Mouse (Mus musculus) lung, embryonic 15.5 days (tissue): ENCODE results near the gene Prtn3. TPM values are rescaled to one million over a fixed set of nuclear protein-coding genes. Genes with fewer than 3 reads are reported as not detected.

Experiments
- ATAC-seq: fragments of 200-750 bp; cut with Nextera tagmentation; 2 replicates; pipeline ENCODE4 v1.8.0; 2017; ENCODE audit warnings: moderate number of reproducible peaks, borderline replicate concordance; ENCODE audit not compliant: low FRiP score, low TSS enrichment; ENCODE audit errors: extremely low read depth
- H3K27ac ChIP-seq: fragments of 300-500 bp; sonication (generic); 2 replicates; pipeline ENCODE4 v1.5.1; 2015; ENCODE audit warnings: moderate library complexity, mild to moderate bottlenecking, inconsistent platforms
- H3K27me3 ChIP-seq: fragments of 300-500 bp; sonication (generic); 2 replicates; pipeline ENCODE4 v1.6.1; 2015; ENCODE audit warnings: inconsistent platforms
- H3K36me3 ChIP-seq: fragments of 300-500 bp; sonication (generic); 2 replicates; pipeline ENCODE4 v1.6.1; 2015; ENCODE audit warnings: inconsistent platforms
- H3K4me1 ChIP-seq: fragments of 300-500 bp; sonication (generic); 2 replicates; pipeline ENCODE4 v1.6.1; 2015; ENCODE audit warnings: inconsistent platforms
- H3K4me2 ChIP-seq: fragments of 300-500 bp; sonication (generic); 2 replicates; pipeline ENCODE4 v1.6.1; 2015; ENCODE audit warnings: inconsistent platforms, mild to moderate bottlenecking, moderate library complexity
- H3K4me3 ChIP-seq: fragments of 300-500 bp; sonication (generic); 2 replicates; pipeline ENCODE4 v1.5.1; 2015; ENCODE audit warnings: mild to moderate bottlenecking, inconsistent platforms
- H3K9ac ChIP-seq: fragments of 300-500 bp; sonication (generic); 2 replicates; pipeline ENCODE4 v1.6.1; 2015; ENCODE audit warnings: inconsistent platforms
- H3K9me3 ChIP-seq: fragments of 300-500 bp; sonication (generic); 2 replicates; pipeline ENCODE4 v1.6.1; 2016; ENCODE audit warnings: inconsistent platforms
- WGBS: fragments of 180-500 bp; shearing (Covaris S2); methylation state at CpG from one replicate; pipeline ENCODE4 v1.1.7; 2015; 5-methylcytosine and 5-hydroxymethylcytosine counted together
- polyA plus RNA-seq: library from polyadenylated mRNA; unstranded; fragments of >200 nt; fragmentation: Nextera tagmentation; extraction: Ambion mirVana; gene quantifications from 2 replicates; pipeline ENCODE4 v1.2.1, GENCODE M21; 2015

Prtn3 gene
- polyA plus RNA-seq, 1 experiment from 2014 or later = 3.8 TPM

GRCm38 (mm10) chr10:79856704-79857451 is 17.4 kb upstream of the Prtn3 start:
- Histone ChIP-seq H3K9me3 (no peaks in the 10 kb centered on the region), H3K9ac (peak overlapping the region; percentile 92), H3K27me3 (no peaks in the 10 kb centered on the region), H3K4me3 (peak overlapping the region; percentile 72), H3K4me1 (peaks cover 54% of the 10 kb centered on the region), H3K27ac (peak overlapping the region; percentile 100), H3K4me2 (peak overlapping the region; percentile 86), H3K36me3 (peaks cover 42% of the 10 kb centered on the region)
- no peak for ATAC-seq
- 8% methylated on average over 7 of the region's 7 CpGs for WGBS

GRCm38 (mm10) chr10:79857452-79857811 is 16.8 kb upstream of the Prtn3 start:
- ATAC-seq = no peak
- Histone ChIP-seq H3K27me3 (no peaks in the 10 kb centered on the region), H3K4me2 (peak overlapping the region; percentile 86), H3K4me3 (peak overlapping the region; percentile 72), H3K27ac (peak overlapping the region; percentile 100), H3K4me1 (peaks cover 49% of the 10 kb centered on the region), H3K9ac (peak overlapping the region; percentile 92), H3K9me3 (no peaks in the 10 kb centered on the region), H3K36me3 (peaks cover 47% of the 10 kb centered on the region)
- 9% methylated on average over 4 of the region's 4 CpGs for WGBS

DNA sequence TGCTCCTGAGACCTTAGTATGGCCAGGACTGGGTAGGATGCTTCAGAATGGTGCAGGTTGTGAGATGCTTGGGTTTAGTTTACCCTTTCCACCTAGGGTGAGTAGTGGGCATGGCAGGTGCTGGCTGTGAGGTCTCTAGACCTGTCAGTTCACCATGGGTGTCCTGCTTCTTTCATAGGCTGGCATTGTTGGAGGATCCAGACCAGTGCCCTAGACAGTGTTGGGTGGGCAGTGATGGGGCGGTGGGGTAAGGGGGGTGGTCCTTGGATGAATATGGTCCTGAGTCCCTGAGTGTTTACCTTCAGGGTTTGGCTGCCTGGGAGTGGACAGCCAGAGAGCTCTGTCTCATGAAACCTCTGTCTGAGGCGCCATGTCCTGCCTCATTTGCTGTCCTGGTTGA is 16.4 kb upstream of the Prtn3 start:
- peak overlapping the region; percentile 100 for H3K27ac ChIP-seq
- H3K9me3 ChIP-seq = no peaks in the 10 kb centered on the region
- H3K9ac ChIP-seq = peak overlapping the region; percentile 92; the same call in 1 of the 2 replicates
- H3K27me3 ChIP-seq = no peaks in the 10 kb centered on the region
- WGBS = 54% methylated on average over 2 of the region's 2 CpGs
- peaks cover 44% of the 10 kb centered on the region for H3K4me1 ChIP-seq
- no peak for ATAC-seq
- peak overlapping the region; percentile 86 for H3K4me2 ChIP-seq
- H3K36me3 ChIP-seq = peaks cover 52% of the 10 kb centered on the region
- peak overlapping the region; percentile 72 for H3K4me3 ChIP-seq

DNA sequence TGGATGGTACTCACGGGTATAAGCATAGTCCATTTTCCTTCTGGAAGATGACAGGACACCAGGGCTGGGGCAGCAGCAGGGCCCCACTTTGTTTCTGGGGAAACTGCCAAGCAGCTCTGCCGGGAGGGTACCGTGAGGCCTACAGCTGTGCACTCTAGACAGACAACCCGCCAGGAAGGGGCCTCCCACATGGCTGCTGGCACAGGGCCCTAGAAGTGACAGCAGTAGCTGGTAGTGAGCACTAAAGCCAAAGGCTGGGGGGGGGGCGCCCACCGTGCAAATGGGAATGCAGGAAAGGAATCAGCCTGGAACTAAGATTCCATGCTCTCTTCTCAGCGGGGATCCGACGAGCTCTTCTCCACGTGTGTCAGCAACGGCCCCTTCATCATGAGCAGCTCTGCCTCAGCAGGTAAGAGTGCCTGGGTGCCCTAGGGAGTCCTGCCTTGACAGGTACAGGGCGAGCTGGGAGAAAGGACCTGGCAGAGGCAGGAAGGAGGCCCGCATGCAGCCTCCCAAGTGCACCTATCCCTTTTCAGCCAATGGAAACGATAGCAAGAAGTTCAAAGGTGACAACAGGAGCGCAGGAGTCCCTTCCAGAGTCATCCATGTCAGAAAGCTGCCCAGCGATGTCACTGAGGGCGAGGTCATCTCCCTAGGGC is 15.7 kb upstream of the Prtn3 start:
- Histone ChIP-seq H3K36me3 (peaks cover 58% of the 10 kb centered on the region), H3K27me3 (no peaks in the 10 kb centered on the region), H3K4me2 (peak overlapping the region; percentile 86), H3K4me3 (peak overlapping the region; percentile 72), H3K9me3 (no peaks in the 10 kb centered on the region), H3K4me1 (peaks cover 40% of the 10 kb centered on the region), H3K9ac (peak overlapping the region; percentile 92; the same call in 1 of the 2 replicates), H3K27ac (peak overlapping the region; percentile 100)
- ATAC-seq = peak; percentile 16; the same call in 1 of the 2 replicates
- WGBS = 33% methylated on average over 17 of the region's 17 CpGs

DNA sequence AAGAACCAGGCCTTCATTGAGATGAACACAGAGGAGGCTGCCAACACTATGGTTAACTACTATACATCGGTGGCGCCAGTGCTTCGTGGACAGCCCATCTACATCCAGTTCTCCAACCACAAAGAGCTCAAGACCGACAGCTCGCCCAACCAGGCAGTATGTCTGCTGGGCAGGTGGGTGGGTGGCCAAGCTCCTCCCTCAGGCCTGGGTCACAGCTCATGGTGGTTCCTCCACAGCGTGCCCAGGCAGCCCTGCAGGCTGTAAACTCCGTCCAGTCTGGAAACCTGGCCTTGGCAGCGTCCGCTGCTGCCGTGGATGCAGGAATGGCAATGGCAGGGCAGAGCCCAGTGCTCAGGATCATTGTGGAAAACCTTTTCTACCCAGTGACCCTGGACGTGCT is 15.2 kb upstream of the Prtn3 start:
- Histone ChIP-seq H3K4me1 (peaks cover 40% of the 10 kb centered on the region), H3K4me2 (0 out of 2 replicates have a peak overlapping the region, but pooled peaks have one; percentile 11), H3K9me3 (no peaks in the 10 kb centered on the region), H3K27me3 (no peaks in the 10 kb centered on the region), H3K9ac (no peak overlapping the region), H3K36me3 (peaks cover 63% of the 10 kb centered on the region), H3K27ac (0 out of 2 replicates have a peak overlapping the region, but pooled peaks have one; percentile 8), H3K4me3 (no peak overlapping the region)
- 70% methylated on average over 11 of the region's 11 CpGs for WGBS
- ATAC-seq = no peak

DNA sequence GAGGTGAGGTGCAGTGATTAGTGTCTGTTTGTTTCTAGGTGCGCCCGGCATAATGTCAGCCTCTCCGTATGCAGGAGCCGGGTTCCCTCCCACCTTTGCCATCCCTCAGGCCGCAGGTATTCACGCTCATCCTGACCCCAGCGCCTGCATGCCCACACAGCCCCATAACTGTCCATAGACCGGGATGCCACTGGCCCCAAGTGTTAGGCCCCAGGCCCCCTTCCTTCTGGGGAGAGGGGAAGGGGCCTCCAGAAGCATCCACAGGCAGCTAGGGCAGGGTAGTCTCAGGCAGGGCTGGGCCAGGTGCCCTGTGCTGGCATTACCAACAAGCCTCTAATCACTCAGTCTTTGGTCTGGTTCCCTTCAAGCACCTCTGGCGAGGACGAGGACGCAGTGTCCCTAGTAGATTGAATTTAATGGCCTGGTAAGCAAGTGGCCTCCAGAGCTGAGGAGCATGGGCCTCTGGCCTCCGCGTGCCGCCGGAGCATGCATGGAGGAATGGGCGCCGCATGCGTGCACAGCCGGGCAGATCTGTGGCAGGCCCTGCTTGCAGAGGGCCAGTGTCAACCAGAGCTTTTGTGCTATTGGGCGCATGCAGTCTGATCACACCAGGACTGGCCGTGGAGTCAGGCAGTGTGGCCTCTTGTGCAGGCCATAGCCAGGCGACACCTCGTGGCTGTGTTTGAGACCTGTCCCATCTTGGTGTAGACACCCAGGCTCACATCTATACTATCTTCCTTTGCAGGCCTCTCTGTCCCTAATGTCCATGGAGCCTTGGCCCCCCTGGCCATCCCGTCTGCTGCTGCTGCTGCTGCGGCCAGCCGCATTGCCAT is 14.0 kb upstream of the Prtn3 start:
- 88% methylated on average over 26 of the region's 26 CpGs for WGBS
- no peaks in the 10 kb centered on the region for H3K9me3 ChIP-seq
- no peak overlapping the region for H3K27ac ChIP-seq
- peaks cover 75% of the 10 kb centered on the region for H3K36me3 ChIP-seq
- H3K4me3 ChIP-seq = no peak overlapping the region
- no peak for ATAC-seq
- H3K4me2 ChIP-seq = no peak overlapping the region
- peaks cover 44% of the 10 kb centered on the region for H3K4me1 ChIP-seq
- no peak overlapping the region for H3K9ac ChIP-seq
- no peaks in the 10 kb centered on the region for H3K27me3 ChIP-seq

DNA sequence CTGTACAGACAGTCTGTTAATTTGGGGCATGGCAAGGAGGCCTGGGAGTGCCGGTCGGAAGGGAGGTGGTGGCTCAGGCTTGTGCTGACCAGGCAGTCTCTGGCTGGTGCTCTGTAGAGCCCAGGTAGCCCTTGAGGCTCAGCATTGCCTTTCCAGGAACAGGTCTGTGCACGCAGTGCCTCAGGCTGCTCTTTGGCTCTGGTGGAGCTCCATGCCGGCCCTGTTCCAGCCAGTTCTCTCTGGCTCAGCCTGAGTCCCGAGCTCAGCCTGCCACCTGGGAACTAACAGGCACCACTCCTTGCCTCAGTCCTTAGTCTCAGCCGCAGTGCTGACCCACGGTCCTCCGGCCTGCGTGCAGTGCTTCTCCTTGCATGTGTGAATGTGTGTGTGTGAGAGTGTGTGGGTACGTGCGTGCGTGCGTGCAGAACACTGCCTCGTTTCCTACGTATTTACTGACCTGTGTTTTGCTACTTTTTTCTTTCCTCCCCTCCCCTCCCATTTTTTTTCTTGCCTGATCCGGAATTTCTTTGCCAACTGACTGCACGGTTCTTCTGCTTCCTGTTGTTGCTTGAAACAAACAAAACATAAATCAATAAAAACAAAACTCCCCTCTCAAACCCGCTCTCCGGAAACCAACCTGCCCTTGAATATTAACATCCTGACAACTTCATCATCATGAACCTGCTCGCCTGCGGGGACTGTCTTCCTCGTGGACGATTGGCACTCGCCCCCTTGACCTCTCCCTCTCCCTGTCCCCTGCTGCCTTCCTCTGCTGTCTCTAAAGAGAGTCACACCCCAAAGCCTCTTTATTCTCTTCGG is 12.8 kb upstream of the Prtn3 start:
- Histone ChIP-seq H3K4me2 (no peak overlapping the region), H3K9ac (no peak overlapping the region), H3K9me3 (no peaks in the 10 kb centered on the region), H3K4me3 (no peak overlapping the region), H3K27ac (no peak overlapping the region), H3K36me3 (peaks cover 77% of the 10 kb centered on the region), H3K27me3 (no peaks in the 10 kb centered on the region), H3K4me1 (peaks cover 43% of the 10 kb centered on the region)
- ATAC-seq = no peak
- 64% methylated on average over 25 of the region's 25 CpGs for WGBS

- Histone ChIP-seq H3K4me1 (peaks cover 35% of the 10 kb centered on the region), H3K9me3 (no peaks in the 10 kb centered on the region), H3K4me3 (no peak overlapping the region), H3K9ac (no peak overlapping the region), H3K27ac (no peak overlapping the region), H3K36me3 (peaks cover 70% of the 10 kb centered on the region), H3K4me2 (no peak overlapping the region), H3K27me3 (no peaks in the 10 kb centered on the region)
- WGBS = 83% methylated on average over 23 of the region's 23 CpGs
- no peak for ATAC-seq
These were observed 12.1 kb upstream of the Prtn3 start for GRCm38 (mm10) chr10:79862049-79862788.

- Histone ChIP-seq H3K9me3 (no peaks in the 10 kb centered on the region), H3K9ac (no peak overlapping the region), H3K4me1 (peaks cover 28% of the 10 kb centered on the region), H3K4me2 (no peak overlapping the region), H3K4me3 (no peak overlapping the region), H3K36me3 (peaks cover 70% of the 10 kb centered on the region), H3K27ac (no peak overlapping the region), H3K27me3 (no peaks in the 10 kb centered on the region)
- ATAC-seq = no peak
- 52% methylated on average over 10 of the region's 10 CpGs for WGBS
These were observed 11.4 kb upstream of the Prtn3 start for GRCm38 (mm10) chr10:79862925-79863324.

DNA sequence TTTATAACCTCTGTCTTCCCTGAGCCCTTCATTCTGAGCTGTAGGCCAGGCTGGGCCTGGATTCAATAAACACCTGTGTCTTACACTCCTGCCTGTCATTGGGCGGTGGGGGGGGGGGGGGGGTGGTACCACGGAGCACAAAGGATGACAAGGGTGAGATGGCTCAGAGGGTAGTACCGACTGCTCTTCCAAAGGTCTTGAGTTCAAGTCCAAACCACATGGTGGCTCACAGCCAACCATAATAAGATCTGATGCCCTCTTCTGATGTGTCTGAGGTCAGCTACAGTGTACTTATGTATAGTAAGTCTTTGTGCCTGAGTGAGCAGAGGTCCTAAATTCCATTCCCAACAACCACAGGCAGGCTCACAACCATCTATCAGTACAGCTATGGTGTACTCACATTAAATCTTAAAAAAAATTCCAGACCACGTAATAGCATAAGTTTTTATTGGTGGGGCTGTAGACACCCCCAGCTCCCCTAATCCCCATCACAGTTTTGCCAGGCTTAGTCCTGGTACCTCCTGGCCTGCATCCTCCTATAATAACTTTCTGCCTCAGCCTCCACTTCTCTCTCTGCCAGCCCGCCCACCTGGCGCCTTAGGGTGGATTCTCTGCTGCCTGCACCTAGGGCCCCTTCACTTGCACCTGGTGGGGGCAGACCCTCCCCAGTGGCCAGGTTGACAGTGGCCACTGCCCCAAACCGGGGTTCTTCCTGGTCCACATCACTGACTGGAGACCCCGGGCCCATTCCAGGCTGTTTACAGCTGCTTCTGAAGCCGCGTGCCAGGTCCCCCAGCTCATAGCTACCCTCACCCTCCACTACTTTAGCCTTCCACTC is 9.7 kb upstream of the Prtn3 start:
- H3K27me3 ChIP-seq = no peaks in the 10 kb centered on the region
- H3K27ac ChIP-seq = no peak overlapping the region; the same call in 1 of the 2 replicates
- H3K9ac ChIP-seq = no peak overlapping the region
- no peak overlapping the region for H3K4me2 ChIP-seq
- H3K36me3 ChIP-seq = peaks cover 60% of the 10 kb centered on the region
- peaks cover 12% of the 10 kb centered on the region for H3K4me1 ChIP-seq
- H3K9me3 ChIP-seq = no peaks in the 10 kb centered on the region
- ATAC-seq = peak; percentile 4; the same call in 1 of the 2 replicates
- H3K4me3 ChIP-seq = no peak overlapping the region
- 46% methylated on average over 10 of the region's 10 CpGs for WGBS
